Mouse (Mus musculus) embryonic fibroblast, embryonic 13.5 days (primary cell): Measurements from ENCODE around the gene Csf2rb. TPM values are rescaled to one million over a fixed set of nuclear protein-coding genes. Genes with fewer than 3 reads are reported as not detected.

ENCODE experiments used
- H3K27ac ChIP-seq: 2 replicates; pipeline ENCODE4 v1.5.1; 2012; ENCODE audit warnings: low read length, control low read depth, inconsistent platforms; ENCODE audit not compliant: insufficient read depth
- H3K4me1 ChIP-seq: 2 replicates; pipeline ENCODE4 v1.6.1; 2011; ENCODE audit warnings: low read length; ENCODE audit not compliant: control insufficient read depth, insufficient read depth
- H3K4me3 ChIP-seq: 2 replicates; pipeline ENCODE4 v1.5.1; 2011; ENCODE audit warnings: mild to moderate bottlenecking, control low read depth, low read length; ENCODE audit not compliant: insufficient read depth
- CTCF ChIP-seq: IDR thresholded peaks from 2 replicates; pipeline ENCODE4 v1.5.1; 2011; ENCODE audit warnings: mild to moderate bottlenecking, control low read depth, low read length, moderate library complexity, borderline replicate concordance; ENCODE audit not compliant: insufficient read depth
- POLR2A ChIP-seq: IDR thresholded peaks from 2 replicates; pipeline ENCODE4 v1.6.1; 2011; ENCODE audit warnings: low read depth, mild to moderate bottlenecking, control low read depth, low read length, moderate library complexity
- polyA plus RNA-seq: library from polyadenylated mRNA; stranded (reverse); fragments of >200 nt; gene quantifications from 2 replicates; pipeline ENCODE4 v1.2.4, GENCODE M21; 2011; ENCODE audit warnings: low read depth; ENCODE audit not compliant: missing spikeins, insufficient read length

Gene Csf2rb
- polyA plus RNA-seq, 1 experiment = 1.2 TPM

DNA sequence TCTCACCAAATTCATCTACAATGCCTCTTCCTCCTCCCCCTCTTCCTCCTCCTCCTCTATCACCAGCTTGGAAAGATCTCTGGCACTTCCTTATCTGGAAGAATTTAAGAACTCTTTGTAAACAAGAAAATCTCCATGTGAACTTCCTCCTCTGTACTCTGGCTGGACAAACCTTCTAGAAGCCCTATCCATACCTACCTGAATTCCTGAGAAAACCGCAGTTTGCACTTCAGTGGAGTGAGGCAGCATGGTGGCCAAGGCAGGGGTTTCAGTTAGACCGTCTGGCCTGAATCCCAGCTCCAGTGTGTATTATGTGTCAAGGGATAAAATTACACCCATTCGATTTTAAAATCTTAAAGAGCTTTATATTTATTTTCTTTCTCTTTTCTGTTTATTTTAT lies 47.2 kb downstream of the Csf2rb start:
- Histone ChIP-seq H3K4me1 (no peaks in the 10 kb centered on the region), H3K4me3 (no peak overlapping the region), H3K27ac (no peak overlapping the region)
- TF ChIP-seq POLR2A (no peak), CTCF (no peak)

DNA sequence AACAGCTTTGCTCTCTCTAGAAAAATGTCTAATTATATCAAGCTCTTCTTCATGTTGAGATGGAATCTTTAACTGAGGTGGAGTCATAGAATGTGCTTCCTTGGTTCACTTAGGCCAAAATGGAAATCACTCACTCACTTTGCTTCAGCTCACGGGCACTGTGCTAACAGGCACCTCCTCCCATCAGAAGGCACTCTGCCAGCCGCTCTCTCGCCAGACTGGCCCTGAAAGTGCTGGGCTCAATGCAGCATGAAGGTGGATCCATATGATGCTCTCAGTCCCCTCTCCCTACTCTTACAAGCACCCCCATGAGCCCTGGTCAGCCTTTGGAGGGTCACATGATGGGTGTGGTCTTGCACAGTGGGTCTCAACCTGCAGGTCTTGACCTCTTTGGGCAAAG lies 48.7 kb downstream of the Csf2rb start:
- H3K27ac ChIP-seq = no peak overlapping the region
- TF ChIP-seq CTCF (no peak), POLR2A (no peak)
- H3K4me3 ChIP-seq = no peak overlapping the region
- no peaks in the 10 kb centered on the region for H3K4me1 ChIP-seq

DNA sequence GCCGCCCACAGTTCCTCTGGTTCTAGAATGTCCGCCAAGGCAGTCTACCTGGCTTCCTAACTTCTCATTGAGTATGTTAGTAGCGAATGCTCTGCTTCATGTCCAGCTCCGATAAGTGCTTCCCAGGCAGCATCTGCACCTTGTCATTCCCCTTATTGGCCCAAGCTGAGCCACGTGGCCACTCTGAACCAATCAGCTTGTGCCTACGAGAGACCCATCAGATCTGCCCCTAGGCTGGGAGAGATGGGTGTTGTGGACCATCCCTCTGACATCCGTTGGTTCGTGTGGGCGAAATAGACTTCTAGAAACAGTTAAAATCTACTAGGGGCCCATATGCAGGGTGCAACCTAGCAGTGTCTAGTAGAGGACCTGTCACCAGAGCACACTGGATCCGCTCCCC lies 52.3 kb downstream of the Csf2rb start:
- Histone ChIP-seq H3K27ac (no peak overlapping the region), H3K4me1 (no peaks in the 10 kb centered on the region), H3K4me3 (no peak overlapping the region)
- TF ChIP-seq CTCF (no peak), POLR2A (no peak)

DNA sequence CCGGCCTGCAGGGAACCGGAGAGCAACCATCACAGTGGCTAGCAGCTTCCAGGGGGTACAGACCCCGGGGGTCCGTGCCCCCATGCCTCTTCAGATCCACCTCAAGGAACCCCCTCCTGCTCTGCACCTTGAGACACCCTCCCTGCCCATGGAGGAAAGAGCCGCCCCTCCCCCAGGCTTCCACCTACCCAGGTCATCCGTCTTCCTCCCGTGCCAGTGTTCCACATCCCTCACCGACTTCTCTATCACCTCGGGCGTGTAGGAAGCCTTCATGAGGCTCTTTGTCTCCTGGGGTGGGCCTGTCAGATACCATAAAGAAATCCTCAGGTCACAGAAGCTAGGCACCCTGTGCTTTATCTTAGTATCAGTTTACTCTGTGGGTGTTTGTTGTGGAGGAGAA lies 53.0 kb downstream of the Csf2rb start:
- TF ChIP-seq POLR2A (no peak), CTCF (no peak)
- Histone ChIP-seq H3K27ac (no peak overlapping the region), H3K4me1 (no peaks in the 10 kb centered on the region), H3K4me3 (no peak overlapping the region)

DNA sequence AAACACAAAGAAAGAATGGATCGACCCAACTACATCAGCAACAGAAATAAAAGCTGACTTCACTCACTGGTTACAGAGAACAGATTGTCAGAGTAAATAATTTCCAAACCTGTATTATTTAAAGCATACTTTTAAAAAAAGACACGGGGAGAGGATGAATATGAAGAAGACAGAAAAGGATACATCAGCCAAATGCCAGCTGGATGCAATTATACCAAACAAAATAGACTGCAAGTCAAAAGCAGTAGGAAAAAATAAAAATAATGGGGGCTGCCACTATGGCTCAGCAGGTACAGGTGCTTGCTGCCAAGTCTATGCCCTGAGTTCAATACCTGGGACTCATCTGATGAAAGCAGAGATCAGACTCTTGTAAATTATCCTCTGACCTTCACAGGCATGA lies 54.7 kb downstream of the Csf2rb start:
- Histone ChIP-seq H3K4me1 (no peaks in the 10 kb centered on the region), H3K4me3 (no peak overlapping the region), H3K27ac (no peak overlapping the region)
- TF ChIP-seq CTCF (no peak), POLR2A (no peak)

DNA sequence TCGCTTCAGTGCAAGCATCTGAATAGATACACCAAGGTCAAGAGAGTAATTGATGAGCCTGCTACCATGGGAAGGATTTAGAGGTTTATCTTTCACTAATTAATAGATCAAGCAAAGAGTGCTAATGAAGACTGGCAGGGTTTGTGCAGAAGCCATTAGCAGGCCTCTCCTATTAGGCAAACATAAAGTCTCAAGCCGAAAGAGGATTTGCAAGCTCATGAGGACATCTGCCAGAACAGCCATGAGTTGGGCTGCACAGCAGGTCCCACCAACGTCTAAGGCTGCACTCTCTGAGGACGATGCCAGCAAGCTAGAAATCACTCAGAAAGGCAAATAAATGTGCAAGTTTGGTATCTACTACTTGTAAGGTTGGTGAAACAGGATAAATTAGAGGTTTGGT lies 55.2 kb downstream of the Csf2rb start:
- Histone ChIP-seq H3K27ac (no peak overlapping the region), H3K4me1 (no peaks in the 10 kb centered on the region), H3K4me3 (no peak overlapping the region)
- no peak for TF ChIP-seq POLR2A
- TF ChIP-seq CTCF = no peak

DNA sequence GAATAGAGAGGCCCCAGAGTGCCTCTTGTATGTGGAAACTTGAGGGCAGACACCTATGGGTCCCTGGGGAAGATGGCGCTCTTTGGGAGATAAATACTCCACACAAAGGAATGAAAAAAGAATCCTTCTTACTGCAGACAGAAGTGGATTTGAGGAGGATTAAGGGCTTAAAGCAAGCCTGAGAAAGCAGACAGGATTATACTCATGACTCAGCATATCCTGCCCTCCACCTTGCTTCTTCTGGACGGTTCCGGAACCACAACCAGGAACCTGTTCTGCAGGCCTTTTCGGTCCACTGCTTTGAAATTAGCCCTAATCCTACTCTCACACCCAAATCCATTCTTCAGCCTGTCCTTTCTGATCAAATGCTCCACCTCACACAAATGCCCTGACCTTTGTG lies 56.6 kb downstream of the Csf2rb start:
- Histone ChIP-seq H3K4me1 (no peaks in the 10 kb centered on the region), H3K4me3 (no peak overlapping the region), H3K27ac (no peak overlapping the region)
- TF ChIP-seq CTCF = no peak
- no peak for TF ChIP-seq POLR2A

DNA sequence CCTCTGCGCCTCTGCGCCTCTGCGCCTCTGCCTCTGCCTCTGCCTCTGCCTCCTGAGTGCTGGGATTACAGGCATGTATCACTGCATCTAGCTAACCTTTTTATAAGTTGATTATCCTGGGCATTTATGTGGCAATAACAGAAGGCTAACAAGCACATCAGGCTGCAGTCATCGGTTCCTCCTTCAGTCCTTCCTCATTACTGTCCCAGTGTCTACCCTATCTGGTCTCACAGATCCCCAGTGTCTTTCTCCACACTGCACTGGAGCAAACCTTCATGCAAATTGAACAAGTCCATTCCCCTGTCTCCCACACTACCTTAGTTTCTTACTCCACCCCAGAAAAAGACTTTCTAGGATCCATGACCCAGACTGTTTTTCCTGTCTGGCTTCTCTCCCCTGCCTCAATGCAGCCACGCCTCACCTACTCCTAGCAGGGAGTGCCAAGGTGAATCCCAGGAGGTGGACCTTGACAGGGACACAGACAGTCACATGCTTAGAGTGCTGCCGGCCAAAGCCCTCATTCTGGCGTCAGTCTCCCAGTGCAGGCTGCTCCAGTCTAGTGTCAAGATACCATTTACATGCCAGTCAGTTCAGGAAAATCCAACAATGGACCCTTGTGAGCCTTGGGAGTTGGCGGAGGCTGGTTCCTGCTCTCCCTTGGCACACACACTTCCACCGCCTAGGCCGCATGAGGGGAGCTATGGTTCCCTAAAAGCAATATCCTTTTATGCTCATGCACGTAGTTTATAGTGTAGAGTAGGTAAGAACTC lies 58.1 kb downstream of the Csf2rb start:
- Histone ChIP-seq H3K4me3 (no peak overlapping the region), H3K4me1 (no peaks in the 10 kb centered on the region), H3K27ac (no peak overlapping the region)
- TF ChIP-seq POLR2A = no peak
- no peak for TF ChIP-seq CTCF

DNA sequence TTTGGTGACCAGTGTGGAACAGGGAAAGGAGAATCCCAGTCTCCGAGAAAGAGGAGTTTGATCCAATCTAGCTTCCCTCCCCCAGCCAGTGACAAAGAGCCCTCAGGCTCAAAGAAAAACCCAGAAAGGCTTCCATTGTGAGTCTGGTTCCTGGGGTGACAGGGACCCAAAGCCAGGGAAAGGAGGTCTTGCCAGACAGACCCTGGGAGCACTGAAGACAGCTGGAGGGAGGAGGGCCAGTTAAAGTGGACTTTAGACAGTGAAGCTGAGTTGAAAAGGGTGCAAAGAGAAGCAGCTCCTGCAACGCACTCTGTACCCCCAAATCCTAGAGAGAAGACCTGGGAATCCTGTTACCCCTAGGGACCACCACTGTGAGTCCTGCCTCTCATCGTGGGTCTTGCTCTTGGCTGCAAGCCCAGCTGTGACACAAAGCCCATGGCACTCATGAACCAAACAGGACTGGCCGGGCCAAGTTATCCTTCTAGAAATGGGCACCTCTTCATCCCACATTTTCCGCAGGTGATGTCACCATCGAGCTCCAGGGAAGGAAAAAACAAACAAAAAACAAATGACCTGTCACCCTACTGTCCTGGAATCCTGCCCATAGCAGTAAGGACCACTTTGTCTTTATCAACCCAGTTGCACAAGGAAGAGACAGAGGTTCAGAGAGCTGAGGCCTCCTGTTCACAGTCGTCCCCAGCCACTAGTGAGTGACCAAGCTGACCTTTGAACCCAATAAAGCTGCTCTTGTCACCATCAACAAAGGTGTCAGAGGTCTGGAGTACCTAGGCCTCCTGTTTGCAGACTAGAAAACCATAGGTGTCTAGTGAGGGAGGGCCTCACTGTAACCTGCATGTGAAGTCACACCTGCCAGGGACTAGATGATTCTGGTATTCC lies 58.9 kb downstream of the Csf2rb start:
- no peaks in the 10 kb centered on the region for H3K4me1 ChIP-seq
- no peak for TF ChIP-seq POLR2A
- H3K4me3 ChIP-seq = no peak overlapping the region
- H3K27ac ChIP-seq = no peak overlapping the region

DNA sequence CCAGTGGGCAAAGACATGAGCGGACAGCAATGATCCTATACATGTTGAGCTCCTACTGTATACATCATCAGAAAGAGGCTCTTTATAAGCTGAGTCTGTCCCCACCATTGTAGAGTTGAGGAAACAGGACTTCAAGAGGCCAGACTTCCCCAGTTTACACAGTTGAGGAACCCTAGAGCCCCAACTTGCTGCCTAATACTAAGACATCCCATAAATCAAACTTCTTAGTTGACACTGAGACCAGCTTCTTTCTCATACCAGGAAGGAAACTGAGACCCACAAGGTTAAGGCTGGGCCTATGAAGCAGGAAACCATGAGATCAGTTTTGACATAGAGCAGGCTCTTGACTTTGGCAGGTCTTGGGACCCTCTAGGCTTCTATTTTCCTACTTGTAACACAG lies 60.0 kb downstream of the Csf2rb start:
- H3K27ac ChIP-seq = no peak overlapping the region
- H3K4me1 ChIP-seq = no peaks in the 10 kb centered on the region
- no peak overlapping the region for H3K4me3 ChIP-seq
- TF ChIP-seq CTCF (no peak), POLR2A (no peak)

DNA sequence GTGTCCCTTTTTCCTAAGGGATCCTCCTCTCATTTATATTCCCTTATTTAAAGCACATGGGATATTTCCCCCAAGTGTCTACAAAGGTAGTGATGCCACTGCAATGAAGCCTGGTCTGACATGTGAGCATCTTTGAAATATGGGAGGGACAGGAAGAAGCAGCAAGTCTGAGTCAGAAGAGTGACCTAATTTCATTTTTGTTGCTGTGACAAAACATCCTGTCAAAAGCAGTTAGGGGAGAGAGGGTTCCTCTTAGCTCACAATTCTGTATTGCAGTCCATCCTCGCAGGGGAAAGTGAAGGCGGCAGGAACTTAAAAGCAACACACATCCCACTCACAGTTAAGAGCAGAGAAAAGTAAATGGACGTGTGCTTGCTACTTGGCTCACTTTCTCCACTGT lies 65.3 kb downstream of the Csf2rb start:
- no peaks in the 10 kb centered on the region for H3K4me1 ChIP-seq
- TF ChIP-seq CTCF (no peak), POLR2A (no peak)
- H3K27ac ChIP-seq = no peak overlapping the region
- no peak overlapping the region for H3K4me3 ChIP-seq
